Mouse (Mus musculus) erythroblast, embryonic 14.5 days (primary cell): ENCODE data around the gene Plppr2. TPM values are rescaled to one million over a fixed set of nuclear protein-coding genes. Genes with fewer than 3 reads are reported as not detected.

Experiments used
- H3K27me3 ChIP-seq: 2 replicates; pipeline ENCODE4 v1.6.1; 2012; ENCODE audit warnings: inconsistent platforms; ENCODE audit not compliant: control insufficient read depth
- H3K36me3 ChIP-seq: 2 replicates; pipeline ENCODE4 v1.6.1; 2012; ENCODE audit warnings: mild to moderate bottlenecking, inconsistent platforms; ENCODE audit not compliant: control insufficient read depth
- H3K4me1 ChIP-seq: 2 replicates; pipeline ENCODE4 v1.6.1; 2012; ENCODE audit warnings: inconsistent platforms; ENCODE audit not compliant: control insufficient read depth
- H3K4me3 ChIP-seq: replicated peaks from 2 replicates; pipeline ENCODE3; 2012; ENCODE audit warnings: moderate library complexity, mild to moderate bottlenecking, inconsistent platforms
- H3K9me3 ChIP-seq: 2 replicates; pipeline ENCODE4 v1.6.1; 2012; ENCODE audit warnings: low read length, inconsistent platforms, mixed read lengths; ENCODE audit not compliant: control insufficient read depth
- GATA1 ChIP-seq: IDR thresholded peaks from 2 replicates; pipeline ENCODE4 v1.6.1; 2012; ENCODE audit warnings: low read length, inconsistent platforms, mixed read lengths
- TAL1 ChIP-seq: IDR thresholded peaks from 3 replicates; pipeline ENCODE4 v1.6.1; 2012; ENCODE audit warnings: low read length, inconsistent platforms, mixed read lengths
- polyA plus RNA-seq: library from polyadenylated mRNA; stranded (reverse); fragments of >175 nt; gene quantifications from 2 replicates; pipeline ENCODE4 v1.2.3, GENCODE M21; 2012

The Plppr2 gene
- polyA plus RNA-seq, 1 experiment = 0.06 TPM

- H3K4me1 ChIP-seq = peaks cover 55% of the 10 kb centered on the region
- H3K9me3 ChIP-seq = no peaks in the 10 kb centered on the region
- peaks cover 8% of the 10 kb centered on the region; the same call in 1 of the 2 replicates for H3K27me3 ChIP-seq
- H3K4me3 ChIP-seq = peak within 1 kb of the TSS; percentile 99
- peaks cover 48% of the 10 kb centered on the region for H3K36me3 ChIP-seq
- TF ChIP-seq GATA1 (peak; percentile 91), TAL1 (peak; percentile 38; the same call in 1 of the 3 replicates)
Observed at GRCm38 (mm10) chr9:21963417-21963816, 26.6 kb downstream of the Plppr2 start, which contains the start of gene Epor. Gene Epor, minus strand, starts transcription at chr9:21963506.

GRCm38 (mm10) chr9:21968883-21969282, 32.0 kb downstream of the Plppr2 start:
- H3K4me1 ChIP-seq = peaks cover 21% of the 10 kb centered on the region
- no peaks in the 10 kb centered on the region for H3K36me3 ChIP-seq
- H3K9me3 ChIP-seq = no peaks in the 10 kb centered on the region
- no peak overlapping the region for H3K4me3 ChIP-seq
- TF ChIP-seq GATA1 (no peak), TAL1 (no peak)
- H3K27me3 ChIP-seq = peaks cover 12% of the 10 kb centered on the region

GRCm38 (mm10) chr9:21969304-21969703, 32.5 kb downstream of the Plppr2 start:
- no peak overlapping the region for H3K4me3 ChIP-seq
- no peaks in the 10 kb centered on the region for H3K9me3 ChIP-seq
- H3K27me3 ChIP-seq = peaks cover 12% of the 10 kb centered on the region
- no peaks in the 10 kb centered on the region for H3K36me3 ChIP-seq
- no peak for TF ChIP-seq TAL1
- no peak for TF ChIP-seq GATA1
- peaks cover 16% of the 10 kb centered on the region for H3K4me1 ChIP-seq

GRCm38 (mm10) chr9:21976626-21977175, 39.9 kb downstream of the Plppr2 start:
- Histone ChIP-seq H3K4me1 (peaks cover 14% of the 10 kb centered on the region), H3K4me3 (no peak overlapping the region), H3K27me3 (peaks cover 43% of the 10 kb centered on the region), H3K36me3 (no peaks in the 10 kb centered on the region), H3K9me3 (peaks cover 4% of the 10 kb centered on the region)
- no peak for TF ChIP-seq TAL1
- TF ChIP-seq GATA1 = no peak

- TF ChIP-seq TAL1 (no peak), GATA1 (no peak)
- H3K27me3 ChIP-seq = peaks cover 49% of the 10 kb centered on the region
Observed at GRCm38 (mm10) chr9:21977331-21977730, 40.5 kb downstream of the Plppr2 start.

GRCm38 (mm10) chr9:21977972-21978371, 41.1 kb downstream of the Plppr2 start:
- peaks cover 8% of the 10 kb centered on the region for H3K9me3 ChIP-seq
- TF ChIP-seq GATA1 = no peak
- TF ChIP-seq TAL1 = no peak
- no peak overlapping the region for H3K4me3 ChIP-seq
- peaks cover 54% of the 10 kb centered on the region for H3K27me3 ChIP-seq
- H3K36me3 ChIP-seq = no peaks in the 10 kb centered on the region
- peaks cover 14% of the 10 kb centered on the region for H3K4me1 ChIP-seq

More at GRCm38 (mm10) chr9:21977331-21977730, 40.5 kb downstream of the Plppr2 start:
- Histone ChIP-seq H3K9me3 (peaks cover 7% of the 10 kb centered on the region), H3K4me1 (peaks cover 14% of the 10 kb centered on the region), H3K4me3 (no peak overlapping the region), H3K36me3 (no peaks in the 10 kb centered on the region)

- no peaks in the 10 kb centered on the region for H3K36me3 ChIP-seq
- no peak overlapping the region for H3K4me3 ChIP-seq
- H3K27me3 ChIP-seq = peaks cover 60% of the 10 kb centered on the region
- peaks cover 8% of the 10 kb centered on the region for H3K9me3 ChIP-seq
- TF ChIP-seq GATA1 (no peak), TAL1 (no peak)
- peaks cover 14% of the 10 kb centered on the region for H3K4me1 ChIP-seq
Observed at GRCm38 (mm10) chr9:21978398-21979128, 41.7 kb downstream of the Plppr2 start.

- no peak for TF ChIP-seq GATA1
- TF ChIP-seq TAL1 = no peak
- H3K36me3 ChIP-seq = no peaks in the 10 kb centered on the region
- H3K9me3 ChIP-seq = peaks cover 18% of the 10 kb centered on the region
- H3K4me3 ChIP-seq = no peak overlapping the region
- H3K4me1 ChIP-seq = no peaks in the 10 kb centered on the region; the same call in 1 of the 2 replicates
- H3K27me3 ChIP-seq = peaks cover 98% of the 10 kb centered on the region
Observed at GRCm38 (mm10) chr9:21983911-21984310, 47.1 kb downstream of the Plppr2 start.

GRCm38 (mm10) chr9:21987592-21988342, 50.9 kb downstream of the Plppr2 start:
- H3K36me3 ChIP-seq = no peaks in the 10 kb centered on the region
- peaks cover 15% of the 10 kb centered on the region; the same call in 1 of the 2 replicates for H3K9me3 ChIP-seq
- H3K27me3 ChIP-seq = peaks cover 100% of the 10 kb centered on the region
- no peak overlapping the region for H3K4me3 ChIP-seq
- H3K4me1 ChIP-seq = peaks cover 6% of the 10 kb centered on the region
- TF ChIP-seq TAL1 = no peak
- no peak for TF ChIP-seq GATA1
